Mouse (Mus musculus) limb, embryonic 12.5 days (tissue): ENCODE data around the gene Lfng. TPM values are rescaled to one million over a fixed set of nuclear protein-coding genes. Genes with fewer than 3 reads are reported as not detected.

Experiments
- ATAC-seq: fragments of 200-750 bp; cut with Nextera tagmentation; 2 replicates; pipeline ENCODE4 v1.8.0; 2017; ENCODE audit warnings: low read depth, moderate TSS enrichment; ENCODE audit not compliant: insufficient number of reproducible peaks, insufficient read depth, low FRiP score, low TSS enrichment
- H3K27ac ChIP-seq: fragments of 300-500 bp; sonication (generic); 2 replicates; pipeline ENCODE4 v1.5.1; 2016; ENCODE audit warnings: mild to moderate bottlenecking, moderate library complexity
- H3K27me3 ChIP-seq: fragments of 300-500 bp; sonication (generic); 2 replicates; pipeline ENCODE4 v1.6.1; 2016; ENCODE audit warnings: mild to moderate bottlenecking, moderate library complexity
- H3K36me3 ChIP-seq: fragments of 300-500 bp; sonication (generic); 2 replicates; pipeline ENCODE4 v1.6.1; 2016; ENCODE audit warnings: mild to moderate bottlenecking, moderate library complexity
- H3K4me1 ChIP-seq: fragments of 300-500 bp; sonication (generic); replicated peaks from 2 replicates; pipeline ENCODE4 v1.6.1; 2016
- H3K4me2 ChIP-seq: fragments of 300-500 bp; sonication (generic); 2 replicates; pipeline ENCODE4 v1.6.1; 2016; ENCODE audit warnings: mild to moderate bottlenecking, moderate library complexity
- H3K4me3 ChIP-seq: fragments of 300-500 bp; sonication (generic); replicated peaks from 2 replicates; pipeline ENCODE4 v1.5.1; 2016; ENCODE audit warnings: mild to moderate bottlenecking
- H3K9ac ChIP-seq: fragments of 300-500 bp; sonication (generic); replicated peaks from 2 replicates; pipeline ENCODE4 v1.6.1; 2016; ENCODE audit warnings: mild to moderate bottlenecking, moderate library complexity
- H3K9me3 ChIP-seq: fragments of 300-500 bp; sonication (generic); 2 replicates; pipeline ENCODE4 v1.6.1; 2016; ENCODE audit warnings: mild to moderate bottlenecking, moderate library complexity
- WGBS: fragments of 180-500 bp; shearing (Covaris S2); methylation state at CpG from one replicate; pipeline ENCODE4 v1.1.7; 2016; 5-methylcytosine and 5-hydroxymethylcytosine counted together
- polyA plus RNA-seq: library from polyadenylated mRNA; unstranded; fragments of >200 nt; fragmentation: Nextera tagmentation; extraction: Ambion mirVana; gene quantifications from 2 replicates; pipeline ENCODE4 v1.2.1, GENCODE M21; 2016

The Lfng gene
- polyA plus RNA-seq, 1 experiment from 2014 or later, result 10.3 TPM

GRCm38 (mm10) chr5:140589082-140589774, 17.9 kb upstream of the Lfng start:
- no peak overlapping the region for H3K4me2 ChIP-seq
- H3K27me3 ChIP-seq, result no peaks in the 10 kb centered on the region
- 87% methylated on average over 16 of the region's 16 CpGs for WGBS
- H3K9me3 ChIP-seq, result no peaks in the 10 kb centered on the region
- H3K4me1 ChIP-seq, result peaks cover 7% of the 10 kb centered on the region
- H3K36me3 ChIP-seq, result no peaks in the 10 kb centered on the region
- ATAC-seq, result no peak
- H3K4me3 ChIP-seq, result no peak overlapping the region
- H3K9ac ChIP-seq, result no peak overlapping the region
- no peak overlapping the region for H3K27ac ChIP-seq

- H3K27ac ChIP-seq, result no peak overlapping the region
- H3K4me3 ChIP-seq, result no peak overlapping the region
- no peaks in the 10 kb centered on the region for H3K36me3 ChIP-seq
- no peaks in the 10 kb centered on the region; the same call in 1 of the 2 replicates for H3K27me3 ChIP-seq
- H3K9ac ChIP-seq, result no peak overlapping the region
- WGBS, result 74% methylated on average over 5 of the region's 5 CpGs
- ATAC-seq, result no peak
- no peaks in the 10 kb centered on the region for H3K9me3 ChIP-seq
- H3K4me1 ChIP-seq, result peaks cover 13% of the 10 kb centered on the region
- H3K4me2 ChIP-seq, result no peak overlapping the region
These were observed 12.3 kb upstream of the Lfng start for GRCm38 (mm10) chr5:140594846-140595245.

- H3K27me3 ChIP-seq, result no peaks in the 10 kb centered on the region; the same call in 1 of the 2 replicates
- H3K9me3 ChIP-seq, result no peaks in the 10 kb centered on the region
- H3K4me1 ChIP-seq, result peaks cover 13% of the 10 kb centered on the region
- no peak overlapping the region for H3K9ac ChIP-seq
- H3K4me2 ChIP-seq, result no peak overlapping the region
- no peaks in the 10 kb centered on the region for H3K36me3 ChIP-seq
- WGBS, result 58% methylated on average over 3 of the region's 3 CpGs
- no peak overlapping the region for H3K4me3 ChIP-seq
- no peak overlapping the region for H3K27ac ChIP-seq
- no peak for ATAC-seq
These were observed 10.7 kb upstream of the Lfng start for GRCm38 (mm10) chr5:140596426-140596825.

GRCm38 (mm10) chr5:140596927-140597588, 10.1 kb upstream of the Lfng start:
- no peak overlapping the region; the same call in 1 of the 2 replicates for H3K27ac ChIP-seq
- 65% methylated on average over 18 of the region's 18 CpGs for WGBS
- peaks cover 13% of the 10 kb centered on the region for H3K4me1 ChIP-seq
- ATAC-seq, result no peak
- H3K9ac ChIP-seq, result no peak overlapping the region
- H3K4me2 ChIP-seq, result no peak overlapping the region
- no peaks in the 10 kb centered on the region for H3K9me3 ChIP-seq
- H3K4me3 ChIP-seq, result no peak overlapping the region
- no peaks in the 10 kb centered on the region; the same call in 1 of the 2 replicates for H3K27me3 ChIP-seq
- no peaks in the 10 kb centered on the region for H3K36me3 ChIP-seq

- H3K36me3 ChIP-seq, result no peaks in the 10 kb centered on the region
- no peak overlapping the region for H3K27ac ChIP-seq
- no peak overlapping the region for H3K4me3 ChIP-seq
- peaks cover 13% of the 10 kb centered on the region for H3K4me1 ChIP-seq
- 89% methylated on average over 4 of the region's 4 CpGs for WGBS
- no peaks in the 10 kb centered on the region; the same call in 1 of the 2 replicates for H3K27me3 ChIP-seq
- no peaks in the 10 kb centered on the region for H3K9me3 ChIP-seq
- no peak overlapping the region for H3K9ac ChIP-seq
- no peak overlapping the region for H3K4me2 ChIP-seq
- ATAC-seq, result no peak
These were observed 9.3 kb upstream of the Lfng start for GRCm38 (mm10) chr5:140597787-140598186.

- Histone ChIP-seq H3K4me3 (no peak overlapping the region), H3K9ac (no peak overlapping the region), H3K36me3 (no peaks in the 10 kb centered on the region), H3K27me3 (peaks cover 8% of the 10 kb centered on the region), H3K9me3 (no peaks in the 10 kb centered on the region), H3K4me1 (peaks cover 20% of the 10 kb centered on the region), H3K27ac (no peak overlapping the region), H3K4me2 (no peak overlapping the region)
- no peak for ATAC-seq
- WGBS, result 39% methylated on average over 5 of the region's 5 CpGs
These were observed 7.2 kb upstream of the Lfng start for GRCm38 (mm10) chr5:140599939-140600338.

GRCm38 (mm10) chr5:140601712-140602111, 5.4 kb upstream of the Lfng start:
- Histone ChIP-seq H3K4me3 (no peak overlapping the region), H3K4me2 (no peak overlapping the region), H3K9ac (no peak overlapping the region), H3K4me1 (peaks cover 29% of the 10 kb centered on the region), H3K27me3 (peaks cover 26% of the 10 kb centered on the region), H3K27ac (no peak overlapping the region), H3K9me3 (no peaks in the 10 kb centered on the region), H3K36me3 (no peaks in the 10 kb centered on the region)
- WGBS, result 85% methylated on average over 12 of the region's 12 CpGs
- ATAC-seq, result no peak

- WGBS, result 48% methylated on average over 2 of the region's 2 CpGs
- no peak overlapping the region for H3K27ac ChIP-seq
These were observed 4.6 kb upstream of the Lfng start for GRCm38 (mm10) chr5:140602540-140602939.

GRCm38 (mm10) chr5:140604386-140604785, 2.7 kb upstream of the Lfng start:
- H3K36me3 ChIP-seq, result no peaks in the 10 kb centered on the region
- no peak for ATAC-seq
- H3K9ac ChIP-seq, result no peak overlapping the region
- peaks cover 50% of the 10 kb centered on the region for H3K4me1 ChIP-seq
- no peaks in the 10 kb centered on the region for H3K9me3 ChIP-seq
- no peak overlapping the region for H3K27ac ChIP-seq
- 75% methylated on average over 8 of the region's 8 CpGs for WGBS
- H3K27me3 ChIP-seq, result peaks cover 53% of the 10 kb centered on the region
- no peak overlapping the region for H3K4me2 ChIP-seq
- H3K4me3 ChIP-seq, result no peak overlapping the region

More at GRCm38 (mm10) chr5:140602540-140602939, 4.6 kb upstream of the Lfng start:
- Histone ChIP-seq H3K36me3 (no peaks in the 10 kb centered on the region), H3K4me2 (no peak overlapping the region), H3K9me3 (no peaks in the 10 kb centered on the region), H3K27me3 (peaks cover 34% of the 10 kb centered on the region), H3K9ac (no peak overlapping the region), H3K4me1 (peaks cover 32% of the 10 kb centered on the region), H3K4me3 (no peak overlapping the region)
- ATAC-seq, result no peak

- Histone ChIP-seq H3K27ac (no peak overlapping the region), H3K9ac (no peak overlapping the region), H3K4me2 (no peak overlapping the region), H3K9me3 (no peaks in the 10 kb centered on the region), H3K4me3 (no peak overlapping the region), H3K36me3 (no peaks in the 10 kb centered on the region), H3K4me1 (peaks cover 58% of the 10 kb centered on the region), H3K27me3 (peaks cover 61% of the 10 kb centered on the region)
- WGBS, result 20% methylated on average over 3 of the region's 3 CpGs
- no peak for ATAC-seq
These were observed 1.9 kb upstream of the Lfng start for GRCm38 (mm10) chr5:140605228-140605627.

GRCm38 (mm10) chr5:140606386-140606785, 734 bp upstream of the Lfng start:
- Histone ChIP-seq H3K4me1 (peaks cover 70% of the 10 kb centered on the region), H3K9ac (peak overlapping the region; percentile 64), H3K9me3 (no peaks in the 10 kb centered on the region), H3K27me3 (peaks cover 73% of the 10 kb centered on the region), H3K27ac (no peak overlapping the region), H3K4me3 (peak overlapping the region; percentile 53), H3K4me2 (peak overlapping the region; percentile 84), H3K36me3 (no peaks in the 10 kb centered on the region)
- WGBS, result 1% methylated on average over 23 of the region's 23 CpGs
- no peak for ATAC-seq
